Mouse (Mus musculus) liver, adult 2 months (tissue): ENCODE measurements around the gene Arpc2.

Experiments used
- CTCF ChIP-seq: fragments of 200-500 bp; IDR thresholded peaks from 2 replicates; pipeline ENCODE4 v1.5.1; 2011; ENCODE audit warnings: low read depth, low read length, control low read depth
- POLR2A ChIP-seq: fragments of 200-500 bp; IDR thresholded peaks from 2 replicates; pipeline ENCODE4 v1.6.1; 2011; ENCODE audit warnings: low read length, control low read depth; ENCODE audit not compliant: insufficient read depth; ENCODE audit errors: extremely low read depth

GRCm38 (mm10) chr1:74285212-74286010, 49.5 kb downstream of the Arpc2 start:
- no peak for TF ChIP-seq CTCF
- TF ChIP-seq POLR2A: no peak
